Mouse (Mus musculus) brain, embryonic 14.5 days (tissue): ENCODE measurements at regions not wholly inside any gene's neighbourhood (a gene's known extent, or its start where the extent isn't known, plus 50 kb on each side); places are given as distances from the start of the nearest gene placed in this dataset.
A peak's percentile ranks its signal among the peaks of the same experiment; 100 is the strongest.

Experiments
- DNase-seq: peaks from one replicate; pipeline ENCODE4 v3.0.0-alpha.2; 2011; ENCODE audit warnings: low read depth
- CTCF ChIP-seq: fragments of 200-500 bp; IDR thresholded peaks from 2 replicates; pipeline ENCODE4 v1.5.1; 2012; ENCODE audit warnings: inconsistent platforms, mild to moderate bottlenecking, moderate library complexity, borderline replicate concordance; ENCODE audit not compliant: insufficient read depth, insufficient read length; ENCODE audit errors: extremely low read depth
- POLR2A ChIP-seq: fragments of 200-500 bp; IDR thresholded peaks from 2 replicates; pipeline ENCODE4 v1.6.1; 2012; ENCODE audit warnings: mild to moderate bottlenecking, inconsistent platforms, borderline replicate concordance; ENCODE audit not compliant: poor library complexity, insufficient read depth, insufficient read length, severe bottlenecking; ENCODE audit errors: extremely low read depth

DNA sequence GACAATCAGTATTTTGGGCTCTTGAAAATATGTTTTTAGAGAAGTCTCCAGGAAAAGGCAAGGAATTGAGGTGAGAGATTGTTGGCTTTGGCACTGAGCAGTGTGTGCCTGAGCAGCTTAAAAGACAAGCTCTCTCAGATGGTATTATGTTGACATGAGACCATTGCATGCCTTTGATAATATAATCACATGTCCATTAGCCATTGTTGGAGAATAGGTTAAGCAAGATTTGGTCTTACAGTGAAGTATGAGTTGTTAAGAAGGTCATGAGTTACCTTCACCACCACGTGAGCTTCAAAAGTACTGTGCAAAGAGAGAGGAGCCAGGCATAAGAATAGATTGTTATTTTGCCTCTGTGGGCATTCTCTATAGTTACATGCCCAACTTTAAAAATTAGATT, 850.0 kb upstream of the Sox9 start:
- DNase-seq, result no peak
- TF ChIP-seq CTCF (no peak), POLR2A (no peak)

DNA sequence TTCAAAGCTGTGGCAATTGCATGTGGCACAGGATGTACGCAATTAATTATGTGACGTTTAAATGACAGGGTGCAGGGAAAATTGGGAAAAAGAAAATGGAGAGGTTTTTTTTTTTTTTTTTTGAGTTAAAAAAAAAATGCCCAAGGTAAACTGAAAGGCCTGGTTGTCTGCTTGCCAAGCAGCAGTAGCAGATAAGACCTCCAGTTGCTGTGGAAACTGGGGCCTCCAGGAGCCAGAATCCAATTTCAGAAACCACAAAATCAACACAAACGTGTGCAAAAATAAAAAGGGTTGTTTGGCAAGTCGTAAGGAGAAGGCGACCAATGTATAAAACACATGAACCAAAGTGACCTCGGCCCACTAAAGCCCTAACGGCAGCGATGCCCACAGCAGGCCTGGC, 837.7 kb upstream of the Sox9 start:
- peak; percentile 59 for DNase-seq
- no peak for TF ChIP-seq POLR2A
- no peak for TF ChIP-seq CTCF

DNA sequence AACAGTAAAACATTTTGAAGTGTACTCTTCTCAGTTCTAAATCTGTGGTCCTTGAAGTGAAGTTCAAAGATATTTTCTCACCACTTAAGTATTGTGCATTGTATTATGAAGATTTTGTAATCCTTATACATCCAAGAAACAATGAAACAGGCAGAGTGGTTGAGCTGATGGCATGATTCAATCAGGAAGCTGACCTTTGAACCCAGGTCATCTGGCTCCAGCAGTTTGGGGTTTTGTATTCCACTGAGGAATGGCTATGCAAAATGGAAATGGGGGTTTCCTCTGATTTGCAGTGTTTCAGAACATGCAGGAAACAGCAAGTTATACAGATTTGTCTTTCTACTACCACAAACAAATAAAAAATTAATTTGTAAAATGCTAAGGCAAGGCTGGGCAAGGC, 836.2 kb upstream of the Sox9 start:
- TF ChIP-seq POLR2A, result no peak
- TF ChIP-seq CTCF, result no peak
- DNase-seq, result no peak

DNA sequence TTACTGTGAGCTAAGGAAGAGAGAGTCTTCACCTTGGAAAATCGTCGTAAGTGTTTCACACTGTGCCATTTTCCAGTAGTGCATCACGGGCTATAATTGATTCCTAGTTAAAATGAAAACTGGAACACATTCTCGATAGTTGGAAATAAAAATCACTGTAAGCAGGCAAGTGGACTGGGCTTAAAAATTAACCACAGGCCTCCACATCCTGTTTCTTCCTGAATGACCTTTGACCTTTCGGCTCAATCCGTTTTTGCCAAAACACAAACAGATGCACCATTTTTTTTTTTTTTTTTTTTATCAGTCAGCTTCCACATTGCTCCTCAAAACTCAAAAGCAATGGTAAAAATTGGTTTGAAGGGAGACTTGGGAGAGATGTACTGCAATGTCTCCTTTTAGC, 834.4 kb upstream of the Sox9 start:
- TF ChIP-seq CTCF (no peak), POLR2A (no peak)
- DNase-seq, result no peak

DNA sequence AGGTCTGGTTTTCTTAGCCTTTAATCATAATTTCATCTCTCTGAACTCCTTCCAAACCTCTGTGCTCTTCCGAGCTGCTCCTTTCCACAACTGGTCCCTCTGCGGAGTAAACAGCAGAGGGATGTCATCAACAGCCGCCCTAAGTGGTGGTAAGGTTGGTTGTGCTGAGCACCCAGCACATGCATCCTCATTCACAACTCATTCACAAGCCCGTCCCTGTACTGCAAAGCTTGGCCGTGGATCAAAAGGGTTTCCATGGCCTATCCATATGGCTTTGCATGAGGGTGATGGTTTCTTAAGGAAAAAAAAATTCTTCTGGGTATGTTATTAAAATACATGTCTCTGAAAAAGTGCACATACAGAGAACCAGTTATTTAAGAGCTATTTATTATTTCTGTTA, 828.6 kb upstream of the Sox9 start:
- DNase-seq, result peak; percentile 70
- TF ChIP-seq POLR2A, result no peak
- no peak for TF ChIP-seq CTCF

DNA sequence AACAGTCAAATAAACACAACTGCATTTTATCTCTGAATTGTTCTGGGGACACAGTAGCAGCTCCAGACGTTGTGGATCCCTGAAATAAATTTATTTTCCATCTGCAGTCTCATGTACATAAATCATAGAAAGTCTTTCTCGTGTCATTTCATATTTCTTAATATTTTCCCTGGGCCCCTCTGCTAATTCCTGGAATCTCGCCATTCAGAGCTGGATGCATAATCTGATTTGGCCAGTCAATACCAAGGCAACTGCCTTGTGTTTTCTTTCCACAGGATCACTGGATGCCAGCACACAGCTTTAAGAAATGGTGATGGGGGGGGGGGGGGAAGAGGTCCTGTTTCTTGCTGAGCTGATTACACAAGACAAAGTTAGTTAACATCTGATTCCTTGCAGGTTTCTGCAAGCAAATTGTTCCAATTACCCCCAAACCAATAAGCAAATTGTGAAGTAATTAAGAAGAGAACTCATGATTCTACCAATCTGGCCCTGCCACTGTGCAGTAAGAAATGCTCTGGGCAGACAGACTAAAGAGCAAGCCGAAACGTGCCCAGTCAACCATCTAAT, 824.2 kb upstream of the Sox9 start:
- peak; percentile 26 for DNase-seq
- no peak for TF ChIP-seq CTCF
- no peak for TF ChIP-seq POLR2A

DNA sequence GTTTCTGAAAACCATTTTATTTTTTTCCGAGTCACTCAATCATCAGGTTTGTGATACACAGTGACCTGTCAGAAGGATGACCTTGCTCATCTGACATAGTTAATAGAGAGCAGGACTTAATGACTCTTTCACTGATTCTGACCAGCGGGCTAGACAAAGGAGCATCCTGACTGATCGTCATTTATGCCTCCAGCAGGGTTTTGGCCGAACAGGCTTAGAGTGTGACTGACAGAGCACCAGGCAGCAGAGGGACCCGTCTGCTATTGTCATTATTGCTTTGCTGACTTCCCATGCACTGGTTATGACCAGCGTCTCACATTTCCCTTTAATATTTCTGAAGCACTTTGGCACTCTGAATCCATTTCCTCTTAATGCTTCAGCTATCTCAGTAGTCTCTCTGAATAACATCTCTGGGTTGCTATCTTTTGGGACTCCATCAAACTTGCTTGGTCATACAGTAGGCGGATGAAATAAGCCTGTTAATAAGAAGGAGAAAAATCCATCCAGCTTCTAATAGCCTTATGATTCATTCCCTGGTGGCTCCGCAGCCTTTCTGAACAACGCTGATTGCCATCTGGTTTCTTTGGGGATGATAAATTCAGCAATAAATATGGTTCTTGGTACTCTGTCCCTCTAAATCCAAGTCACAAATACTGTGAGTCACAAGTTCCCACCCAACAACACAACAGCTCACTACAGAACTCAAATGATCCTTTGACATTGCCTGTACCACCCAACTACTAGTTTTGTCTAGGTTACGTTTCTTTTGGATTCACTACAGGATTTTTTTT, 820.8 kb upstream of the Sox9 start:
- DNase-seq, result peak; percentile 42
- TF ChIP-seq POLR2A (no peak), CTCF (no peak)

DNA sequence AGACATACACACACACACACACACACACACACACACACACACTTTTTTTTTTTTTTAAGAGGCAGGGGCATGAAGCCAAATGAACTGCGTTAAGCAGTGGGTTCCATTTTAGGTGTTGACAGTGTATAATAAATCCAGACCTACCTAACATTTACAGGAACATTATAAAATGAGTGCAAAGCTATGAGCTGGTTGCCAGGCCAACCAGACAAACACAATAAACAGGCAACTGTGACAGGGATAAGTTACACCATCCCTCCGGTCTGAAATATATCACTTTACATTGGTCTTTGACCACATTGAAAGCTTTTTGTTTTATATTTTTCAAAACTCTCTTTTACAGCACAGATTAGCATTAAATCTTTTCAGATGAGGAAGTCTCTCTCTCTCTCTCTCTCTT, 820.2 kb upstream of the Sox9 start:
- no peak for TF ChIP-seq POLR2A
- TF ChIP-seq CTCF, result no peak
- peak; percentile 35 for DNase-seq

DNA sequence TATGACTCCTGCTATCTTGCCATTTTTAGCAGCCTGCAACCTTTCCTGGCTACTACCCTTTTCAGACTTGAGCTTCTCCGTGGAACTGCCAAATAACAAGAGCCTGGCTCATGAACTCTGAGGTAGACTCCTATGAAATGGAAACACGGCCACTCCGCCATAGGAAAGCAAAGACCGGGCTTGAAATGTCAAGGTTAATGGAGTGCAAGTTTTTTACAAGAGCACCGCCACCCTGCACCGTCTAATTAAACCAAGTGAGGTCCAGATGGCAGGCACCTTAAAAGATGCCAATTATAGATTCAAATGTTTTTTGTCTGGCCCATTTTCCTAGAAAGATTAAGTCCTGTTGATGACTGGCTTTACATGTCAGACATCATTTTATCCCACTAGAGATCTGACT, 818.0 kb upstream of the Sox9 start:
- DNase-seq, result peak; percentile 65
- TF ChIP-seq CTCF (no peak), POLR2A (no peak)

DNA sequence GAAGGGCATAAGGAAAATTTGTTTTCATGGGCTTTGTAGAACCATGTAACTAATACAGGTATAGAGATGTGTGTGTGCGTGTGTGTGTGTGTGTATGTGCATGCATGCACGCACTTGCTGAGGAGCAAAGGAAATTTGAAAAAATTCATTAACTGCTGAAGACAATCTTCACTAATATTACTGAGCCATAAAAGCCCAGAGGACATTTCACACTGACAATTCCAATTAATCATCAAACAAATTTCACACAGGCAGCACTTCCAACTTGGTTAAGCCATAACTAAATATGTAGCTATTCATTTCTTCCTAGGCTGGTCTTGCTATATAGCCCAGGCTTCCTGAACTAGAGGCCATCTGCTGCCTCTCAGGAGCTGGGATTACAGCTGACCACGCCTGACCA, 815.6 kb upstream of the Sox9 start:
- DNase-seq, result peak; percentile 23
- TF ChIP-seq CTCF (no peak), POLR2A (no peak)

DNA sequence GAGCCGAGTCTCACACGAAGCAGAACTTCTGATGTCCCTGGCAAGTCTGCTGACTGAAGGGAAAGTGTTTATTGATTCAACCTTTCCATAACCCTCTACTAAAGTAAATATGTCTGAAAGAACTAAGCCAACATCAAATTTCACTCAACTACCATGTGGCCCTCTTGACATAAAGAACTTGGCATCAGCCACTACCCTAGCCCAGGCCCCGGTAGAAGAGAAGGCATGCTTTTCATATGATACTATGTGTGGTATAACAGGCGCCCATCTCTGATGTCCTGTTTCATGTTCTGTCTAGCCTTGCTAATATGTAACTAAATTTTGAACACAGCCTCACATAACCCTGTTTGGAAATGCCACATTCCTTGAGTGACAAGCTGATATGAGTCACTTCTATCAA, 811.0 kb upstream of the Sox9 start:
- no peak for DNase-seq
- TF ChIP-seq POLR2A (no peak), CTCF (no peak)

DNA sequence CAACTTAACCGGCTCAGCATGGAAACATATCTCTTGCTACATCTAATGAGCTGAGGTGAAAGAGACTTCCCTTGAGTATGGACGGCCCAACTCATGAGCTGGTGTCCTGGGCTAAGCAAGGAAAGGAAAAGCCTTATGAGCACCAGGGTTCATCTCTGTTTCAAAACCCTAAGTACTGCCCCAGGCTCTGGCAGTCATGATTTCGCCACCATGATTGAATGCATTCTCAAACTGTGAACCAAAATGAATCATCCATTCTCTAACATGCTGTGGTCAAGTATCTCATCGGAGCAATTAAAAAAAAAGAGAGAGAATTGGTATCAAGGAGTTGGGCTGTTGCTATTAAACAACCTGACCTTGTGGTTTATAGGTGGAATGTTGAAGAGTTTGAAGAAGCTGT, 803.4 kb upstream of the Sox9 start:
- TF ChIP-seq POLR2A (no peak), CTCF (no peak)
- no peak for DNase-seq
